Mouse (Mus musculus): ENCODE data around the gene Ly6g6f.

DNA sequence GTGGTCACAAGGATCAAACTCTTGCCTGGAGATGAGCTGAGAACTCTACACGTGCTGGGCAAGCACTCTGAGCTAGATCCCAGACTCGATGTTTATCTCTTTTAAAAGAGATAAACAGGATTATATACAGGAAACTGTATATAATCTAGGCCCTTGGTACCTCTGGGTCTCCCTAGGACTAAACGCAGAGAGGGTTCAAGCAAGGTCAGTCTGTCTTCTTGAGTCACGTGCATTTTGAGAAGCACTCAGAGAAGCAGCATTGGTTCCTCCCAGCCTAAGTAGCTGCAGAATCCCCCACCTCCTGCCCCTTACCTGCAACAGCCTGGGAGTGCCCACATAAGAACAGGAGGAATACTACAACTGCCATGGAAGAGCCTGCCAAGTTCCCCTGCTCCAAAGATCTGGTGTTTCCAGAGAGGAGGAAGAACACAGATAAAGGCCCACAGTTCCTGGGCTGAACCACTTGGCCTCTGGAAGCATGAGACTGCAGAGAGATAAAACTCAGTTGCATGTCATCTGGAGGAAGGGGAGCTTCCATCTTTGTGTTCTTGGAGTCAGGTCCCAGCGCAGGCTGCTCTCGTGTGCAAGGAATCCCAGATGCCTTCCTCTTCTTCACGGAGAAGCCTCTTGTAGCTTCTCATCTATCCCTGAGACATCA lies at the start of gene Ly6g6f:
- TF ChIP-seq POLR2A (IDR thresholded peaks at IDR 0.05; ENCODE audit: low read depth, low read length): no peak
- TF ChIP-seq CTCF (IDR thresholded peaks at IDR 0.05; ENCODE audit: extremely low read depth, insufficient read depth, insufficient read length, insufficient replicate concordance): no peak
